Mouse (Mus musculus): ENCODE results near the gene Mogat1. TPM values are rescaled to one million over a fixed set of nuclear protein-coding genes. Genes with fewer than 3 reads are reported as not detected.
A peak's percentile ranks its signal among the peaks of the same experiment; 100 is the strongest.
"Not testable (repeated sequence)": the region's sequence is repeated elsewhere in the genome, so short reads cannot be mapped to it uniquely, and the experiment has no call there.

The Mogat1 gene
- polyA plus RNA-seq, 1 experiment: not detected

DNA sequence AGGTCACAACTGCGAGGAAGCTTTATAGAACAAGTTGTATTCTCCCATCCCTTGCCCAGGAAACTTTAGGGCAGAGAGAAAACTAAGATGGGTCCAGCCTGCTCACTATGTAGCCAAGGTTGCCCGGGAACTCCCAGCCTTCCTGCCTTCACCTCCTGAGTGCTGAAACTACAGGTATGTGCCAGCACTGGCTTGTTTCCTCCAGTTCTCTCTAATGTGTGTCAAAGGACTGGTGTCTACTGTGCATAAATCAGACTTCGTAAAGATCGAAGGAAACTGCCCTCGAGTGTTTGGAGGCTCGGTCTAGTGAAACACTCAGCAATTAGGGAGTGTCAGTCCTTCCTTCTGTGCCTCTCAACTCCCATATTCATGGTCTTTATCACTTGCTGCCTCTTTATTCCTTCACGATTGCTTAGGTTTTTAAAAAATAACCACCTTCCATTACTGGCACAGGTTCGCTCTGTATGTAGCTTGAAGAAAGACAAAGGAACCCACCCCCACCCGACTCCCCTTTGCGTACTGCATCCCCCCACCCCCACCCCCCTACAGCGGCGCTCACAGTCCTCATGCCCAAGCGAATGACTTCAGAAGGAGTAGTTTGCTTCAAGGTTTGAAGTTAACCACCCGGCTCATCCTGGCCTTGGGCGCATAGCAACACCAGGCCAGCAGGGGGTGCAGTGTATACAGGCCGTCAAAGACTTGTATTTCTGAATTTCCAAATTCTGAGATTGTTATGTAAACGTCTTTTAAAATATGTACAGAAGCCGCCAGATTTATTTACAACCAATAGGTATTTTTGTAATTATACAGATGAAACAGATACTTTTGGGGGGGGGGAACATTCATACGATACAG, 25.7 kb downstream of the Mogat1 start:
- peak overlapping the region; percentile 93 for H3K4me2 ChIP-seq (ENCODE audit: low read depth)
- no peaks in the 10 kb centered on the region for H3K27me3 ChIP-seq (ENCODE audit: control insufficient read depth, insufficient read depth, insufficient read length)
- TF ChIP-seq SRF (IDR thresholded peaks at IDR 0.05; ENCODE audit: control insufficient read depth, insufficient read length, low read depth) (no peak), REST (IDR thresholded peaks at IDR 0.05; ENCODE audit: insufficient read depth, insufficient read length) (no peak), TCF3 (IDR thresholded peaks at IDR 0.05; ENCODE audit: insufficient read length, low read depth) (no peak), MYOG (IDR thresholded peaks at IDR 0.05; ENCODE audit: control insufficient read depth in 1 of 3, insufficient read depth in 1 of 3, insufficient read length in 2 of 3, low read depth in 2 of 3) (no peak), TCF12 (IDR thresholded peaks at IDR 0.05; ENCODE audit: insufficient read depth, poor library complexity, severe bottlenecking) (no peak), USF1 (IDR thresholded peaks at IDR 0.05; ENCODE audit: low read depth) (no peak), MYOD1 (IDR thresholded peaks at IDR 0.05; ENCODE audit: control insufficient read depth in 1 of 3, insufficient read length in 2 of 3, low read depth in 2 of 3) (no peak), E2F4 (IDR thresholded peaks at IDR 0.05; ENCODE audit: insufficient read depth) (no peak), MAX (IDR thresholded peaks at IDR 0.05; ENCODE audit: low read depth) (no peak), CEBPB (IDR thresholded peaks at IDR 0.05; ENCODE audit: insufficient read depth, poor library complexity, severe bottlenecking) (no peak)
- H3K36me3 ChIP-seq (ENCODE audit: control insufficient read depth, insufficient read depth): no peaks in the 10 kb centered on the region
- H3K4me3 ChIP-seq: peak overlapping the region; percentile 2
- H3K79me2 ChIP-seq (ENCODE audit: control insufficient read depth, insufficient read depth): no peaks in the 10 kb centered on the region
- H3ac ChIP-seq (ENCODE audit: control insufficient read depth, insufficient read length): no peak overlapping the region

DNA sequence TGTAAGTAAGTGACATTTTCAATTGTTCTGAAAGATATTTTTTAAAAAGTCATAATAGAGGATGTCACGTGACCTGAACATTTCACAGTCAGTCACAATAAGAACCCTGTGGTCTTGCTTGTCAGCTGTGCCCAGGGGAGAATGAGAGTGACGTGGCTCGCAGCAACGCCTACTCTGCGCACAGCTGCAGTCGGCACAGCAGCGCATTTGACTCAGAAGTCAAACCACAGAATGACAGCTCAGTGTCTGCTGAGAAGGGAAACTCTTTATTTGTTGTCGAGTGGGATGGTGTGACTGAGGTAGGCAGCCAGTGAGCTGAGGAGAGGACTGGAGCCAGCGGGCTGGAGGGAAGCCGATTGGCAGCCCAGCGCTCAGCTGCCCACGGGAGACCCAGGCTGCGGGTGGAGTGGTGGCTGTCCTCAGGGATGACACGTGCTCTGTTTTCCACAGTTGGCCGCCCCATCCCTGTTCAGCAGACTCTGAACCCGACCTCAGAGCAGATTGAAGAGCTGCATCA, 26.8 kb downstream of the Mogat1 start:
- H3K4me3 ChIP-seq: peak overlapping the region; percentile 2
- TF ChIP-seq POLR2A (IDR thresholded peaks at IDR 0.05; ENCODE audit: insufficient read length, low read depth) (peak; percentile 25), MYOG (IDR thresholded peaks at IDR 0.05; ENCODE audit: control insufficient read depth in 1 of 3, insufficient read depth in 1 of 3, insufficient read length in 2 of 3, low read depth in 2 of 3) (peak; percentile 97 to 99 (median 98)), SRF (IDR thresholded peaks at IDR 0.05; ENCODE audit: control insufficient read depth, insufficient read length, low read depth) (peak; percentile 49), USF1 (IDR thresholded peaks at IDR 0.05; ENCODE audit: low read depth) (peak; percentile 96), MYOD1 (IDR thresholded peaks at IDR 0.05; ENCODE audit: control insufficient read depth in 1 of 3, insufficient read length in 2 of 3, low read depth in 2 of 3) (peak; percentile 92 to 99 (median 98)), MAX (IDR thresholded peaks at IDR 0.05; ENCODE audit: low read depth) (peak; percentile 52), TCF12 (IDR thresholded peaks at IDR 0.05; ENCODE audit: insufficient read depth, poor library complexity, severe bottlenecking) (peak; percentile 99), TCF3 (IDR thresholded peaks at IDR 0.05; ENCODE audit: insufficient read length, low read depth) (peak; percentile 98), POLR2AphosphoS2 (IDR thresholded peaks at IDR 0.05; ENCODE audit: insufficient read length, low read depth) (no peak), CEBPB (IDR thresholded peaks at IDR 0.05; ENCODE audit: insufficient read depth, poor library complexity, severe bottlenecking) (peak; percentile 61), E2F4 (IDR thresholded peaks at IDR 0.05; ENCODE audit: insufficient read depth) (no peak), REST (IDR thresholded peaks at IDR 0.05; ENCODE audit: insufficient read depth, insufficient read length) (no peak)

DNA sequence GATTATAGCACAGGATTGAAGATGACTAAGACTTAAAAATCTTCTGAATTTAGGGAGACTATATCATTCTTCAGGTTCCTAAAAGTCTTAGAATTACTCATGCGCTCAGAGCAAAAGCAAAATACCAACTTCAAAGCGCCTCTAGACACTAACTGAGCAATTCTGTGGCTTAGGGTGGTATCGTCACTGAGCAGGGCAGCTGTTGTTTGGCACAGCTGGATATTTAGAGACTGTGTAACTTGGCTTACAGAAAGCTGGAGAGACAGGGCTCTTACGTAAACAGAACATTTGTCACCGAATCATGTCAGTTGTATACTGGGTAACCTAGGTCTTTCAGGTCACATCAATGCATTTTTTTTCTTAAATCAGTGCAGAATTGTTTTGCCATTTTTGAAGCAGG, 27.6 kb downstream of the Mogat1 start:
- Histone ChIP-seq H3K27me3 (ENCODE audit: control insufficient read depth, insufficient read depth, insufficient read length) (no peaks in the 10 kb centered on the region), H3ac (ENCODE audit: control insufficient read depth, insufficient read length) (no peak overlapping the region), H3K36me3 (ENCODE audit: control insufficient read depth, insufficient read depth) (no peaks in the 10 kb centered on the region), H3K4me2 (ENCODE audit: low read depth) (peak overlapping the region; percentile 78), H3K4me3 (no peak overlapping the region), H3K79me2 (ENCODE audit: control insufficient read depth, insufficient read depth) (no peaks in the 10 kb centered on the region)
- TF ChIP-seq CEBPB (IDR thresholded peaks at IDR 0.05; ENCODE audit: insufficient read depth, poor library complexity, severe bottlenecking): peak; percentile 78
- TF ChIP-seq MYOG (IDR thresholded peaks at IDR 0.05; ENCODE audit: control insufficient read depth in 1 of 3, insufficient read depth in 1 of 3, insufficient read length in 2 of 3, low read depth in 2 of 3): peak in 2 of 3 experiments; percentile 61 to 97
- TF ChIP-seq MYOD1 (IDR thresholded peaks at IDR 0.05; ENCODE audit: control insufficient read depth in 1 of 3, insufficient read length in 2 of 3, low read depth in 2 of 3): peak; percentile 86 to 91 (median 89)
- no peak for TF ChIP-seq MAX (IDR thresholded peaks at IDR 0.05; ENCODE audit: low read depth)
- TF ChIP-seq TCF12 (IDR thresholded peaks at IDR 0.05; ENCODE audit: insufficient read depth, poor library complexity, severe bottlenecking): peak; percentile 98
- peak; percentile 64 for TF ChIP-seq TCF3 (IDR thresholded peaks at IDR 0.05; ENCODE audit: insufficient read length, low read depth)
- TF ChIP-seq SRF (IDR thresholded peaks at IDR 0.05; ENCODE audit: control insufficient read depth, insufficient read length, low read depth): no peak

More for the DNA sequence above, 26.8 kb downstream of the Mogat1 start:
- H3K27me3 ChIP-seq (ENCODE audit: control insufficient read depth, insufficient read depth, insufficient read length): no peaks in the 10 kb centered on the region
- H3K4me2 ChIP-seq (ENCODE audit: low read depth): peak overlapping the region; percentile 93
- no peaks in the 10 kb centered on the region for H3K79me2 ChIP-seq (ENCODE audit: control insufficient read depth, insufficient read depth)
- H3K36me3 ChIP-seq (ENCODE audit: control insufficient read depth, insufficient read depth): no peaks in the 10 kb centered on the region
- H3ac ChIP-seq (ENCODE audit: control insufficient read depth, insufficient read length): no peak overlapping the region

DNA sequence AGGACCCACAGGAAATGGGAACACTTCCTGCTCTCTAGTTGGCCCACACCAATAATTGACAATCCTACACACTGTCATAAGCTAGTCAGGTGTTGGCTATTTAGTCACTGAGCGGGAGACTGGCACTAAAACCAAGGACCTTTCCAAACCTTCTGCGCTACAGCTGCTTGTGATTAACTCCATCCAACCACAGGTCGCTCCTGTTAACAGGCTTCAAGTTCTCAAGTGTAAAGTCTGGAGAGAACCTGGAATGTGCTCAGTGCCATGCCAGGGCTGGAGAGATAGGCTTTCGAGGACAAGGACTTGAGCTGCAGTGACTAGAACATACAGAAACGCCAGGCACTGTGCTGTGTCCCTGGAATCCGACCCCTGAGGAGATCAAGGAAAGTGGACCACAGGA, 28.4 kb downstream of the Mogat1 start:
- Histone ChIP-seq H3K36me3 (ENCODE audit: control insufficient read depth, insufficient read depth) (no peaks in the 10 kb centered on the region), H3K4me2 (ENCODE audit: low read depth) (peak overlapping the region; percentile 78), H3K27me3 (ENCODE audit: control insufficient read depth, insufficient read depth, insufficient read length) (no peaks in the 10 kb centered on the region), H3K4me3 (no peak overlapping the region), H3ac (ENCODE audit: control insufficient read depth, insufficient read length) (no peak overlapping the region), H3K79me2 (ENCODE audit: control insufficient read depth, insufficient read depth) (no peaks in the 10 kb centered on the region)
- TF ChIP-seq MYOD1 (IDR thresholded peaks at IDR 0.05; ENCODE audit: control insufficient read depth in 1 of 3, insufficient read length in 2 of 3, low read depth in 2 of 3) (peak in 1 of 3 experiments; percentile 16), SRF (IDR thresholded peaks at IDR 0.05; ENCODE audit: control insufficient read depth, insufficient read length, low read depth) (no peak), TCF3 (IDR thresholded peaks at IDR 0.05; ENCODE audit: insufficient read length, low read depth) (no peak), USF1 (IDR thresholded peaks at IDR 0.05; ENCODE audit: low read depth) (no peak), CEBPB (IDR thresholded peaks at IDR 0.05; ENCODE audit: insufficient read depth, poor library complexity, severe bottlenecking) (no peak), MYOG (IDR thresholded peaks at IDR 0.05; ENCODE audit: control insufficient read depth in 1 of 3, insufficient read depth in 1 of 3, insufficient read length in 2 of 3, low read depth in 2 of 3) (no peak), REST (IDR thresholded peaks at IDR 0.05; ENCODE audit: insufficient read depth, insufficient read length) (no peak), POLR2A (IDR thresholded peaks at IDR 0.05; ENCODE audit: insufficient read length, low read depth) (no peak), MAX (IDR thresholded peaks at IDR 0.05; ENCODE audit: low read depth) (no peak)

DNA sequence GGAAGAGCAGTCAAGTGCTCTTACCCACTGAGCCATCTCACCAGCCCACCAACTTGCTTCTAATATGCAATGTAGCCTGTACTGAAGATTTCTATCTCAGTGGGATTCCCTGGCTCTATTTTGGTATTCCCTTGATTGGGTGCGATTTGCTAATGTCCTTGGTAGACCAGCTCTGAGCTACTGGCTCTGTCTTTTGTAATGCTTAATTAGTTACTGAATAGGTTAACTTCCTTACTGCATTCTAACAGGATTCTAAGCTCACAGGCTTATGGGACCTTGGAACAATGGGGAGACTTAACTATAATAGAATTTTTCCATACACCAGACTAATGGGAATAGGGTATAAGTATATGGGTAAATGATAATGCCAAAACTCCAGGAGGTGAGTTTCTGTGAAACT, 32.8 kb downstream of the Mogat1 start:
- H3K36me3 ChIP-seq (ENCODE audit: control insufficient read depth, insufficient read depth); H3K27me3 ChIP-seq (ENCODE audit: control insufficient read depth, insufficient read depth, insufficient read length); H3K4me3 ChIP-seq; H3K79me2 ChIP-seq (ENCODE audit: control insufficient read depth, insufficient read depth); H3ac ChIP-seq (ENCODE audit: control insufficient read depth, insufficient read length); H3K4me2 ChIP-seq (ENCODE audit: low read depth): not testable (repeated sequence)
